Mouse (Mus musculus) adrenal gland, postnatal 36 days (tissue): ENCODE results near the gene Ubap1. TPM values are rescaled to one million over a fixed set of nuclear protein-coding genes. Genes with fewer than 3 reads are reported as not detected.
A peak's percentile ranks its signal among the peaks of the same experiment; 100 is the strongest.

Source experiments
- DNase-seq, 2 experiments: peaks; one replicate each; pipeline ENCODE4 v3.0.0; 2021; ENCODE audit warnings: mixed read lengths in 1 of 2
- total RNA-seq, 2 experiments: library from RNA; stranded (reverse); gene quantifications; 2 replicates each; pipeline ENCODE4 v1.2.3; 2021

The Ubap1 gene
- total RNA-seq, 2 experiments from 2014 or later, result 46.1 to 46.7 TPM

DNA sequence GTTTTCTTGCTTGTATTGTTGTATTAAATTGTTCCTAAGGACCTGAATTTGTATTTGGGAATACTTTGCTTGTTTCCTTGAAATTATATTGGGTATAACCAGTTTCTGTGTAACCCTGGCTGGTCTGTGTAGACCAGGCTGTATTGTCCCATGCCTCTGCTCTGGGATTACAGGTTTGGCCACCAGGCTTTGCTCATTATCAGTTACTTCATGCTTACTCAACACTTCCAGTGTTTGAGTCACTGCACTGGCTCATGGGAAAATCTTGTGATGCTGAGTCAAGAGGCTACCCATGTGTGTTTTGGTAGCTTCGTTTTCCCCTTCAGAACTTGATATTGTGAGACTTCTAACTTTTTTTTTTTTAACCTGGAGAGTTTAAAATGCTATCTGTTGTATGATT lies 4.5 kb downstream of the Ubap1 start:
- no peak for DNase-seq

GRCm38 (mm10) chr4:41357154-41357553 lies 8.4 kb downstream of the Ubap1 start:
- no peak for DNase-seq

- no peak for DNase-seq
Observed at GRCm38 (mm10) chr4:41358669-41359068, 9.9 kb downstream of the Ubap1 start.

GRCm38 (mm10) chr4:41359358-41359757 lies 10.6 kb downstream of the Ubap1 start:
- DNase-seq, result no peak

GRCm38 (mm10) chr4:41361059-41361458 lies 12.3 kb downstream of the Ubap1 start:
- DNase-seq, result no peak

DNA sequence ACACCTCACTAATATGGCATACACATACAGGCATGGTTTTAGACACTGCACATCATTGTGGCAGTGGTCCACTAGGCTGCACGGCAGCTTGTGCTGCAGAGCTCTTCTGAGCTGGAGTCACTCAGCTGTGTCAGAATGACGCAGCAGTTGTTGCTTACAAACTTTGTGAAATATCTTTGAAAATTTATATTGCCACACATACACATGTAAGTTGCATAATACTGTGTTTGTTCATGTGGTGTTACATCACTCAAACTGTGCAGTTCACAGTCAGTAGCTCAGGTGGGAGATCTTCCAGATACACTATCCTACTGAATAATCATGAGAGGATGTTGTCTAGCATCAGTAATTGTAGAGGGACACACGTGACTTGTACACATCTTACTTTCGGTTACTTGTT lies 19.4 kb downstream of the Ubap1 start:
- peak in 1 of 2 experiments; percentile 25 for DNase-seq

DNA sequence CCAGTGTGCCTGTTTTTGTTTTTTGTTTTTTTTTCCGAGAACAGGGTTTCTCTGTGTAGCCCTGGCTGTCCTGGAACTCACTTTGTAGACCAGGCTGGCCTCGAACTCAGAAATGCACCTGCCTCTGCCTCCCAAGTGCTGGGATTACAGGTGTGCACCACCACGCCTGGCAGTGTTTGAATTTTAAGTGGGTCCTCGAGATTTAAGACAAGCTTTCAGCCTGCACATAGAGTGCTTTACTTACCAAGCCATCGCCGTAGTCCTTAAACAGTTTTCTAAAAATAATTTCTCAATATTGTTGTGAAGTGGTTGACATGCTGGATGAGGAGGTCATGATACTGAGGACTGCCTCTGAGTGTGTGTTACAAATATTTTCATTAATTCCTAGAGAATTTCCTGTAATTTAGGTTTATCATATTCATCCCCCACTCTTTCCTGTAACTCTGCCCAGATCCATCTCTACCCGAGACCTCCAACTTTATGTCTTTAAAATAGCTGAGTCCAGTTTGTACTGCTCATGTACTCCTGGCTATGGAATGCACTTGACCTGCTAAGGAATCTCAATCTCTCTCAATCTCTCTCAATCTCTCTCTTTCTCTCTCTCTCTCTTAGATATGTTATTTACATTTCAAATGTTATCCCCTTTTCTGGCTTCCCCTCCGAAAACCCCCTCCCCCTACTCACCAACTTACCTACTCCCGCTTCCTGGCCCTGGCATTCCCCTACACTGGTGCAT lies 21.1 kb downstream of the Ubap1 start:
- no peak for DNase-seq

- no peak for DNase-seq
Observed at GRCm38 (mm10) chr4:41377567-41377966, 28.8 kb downstream of the Ubap1 start.

DNA sequence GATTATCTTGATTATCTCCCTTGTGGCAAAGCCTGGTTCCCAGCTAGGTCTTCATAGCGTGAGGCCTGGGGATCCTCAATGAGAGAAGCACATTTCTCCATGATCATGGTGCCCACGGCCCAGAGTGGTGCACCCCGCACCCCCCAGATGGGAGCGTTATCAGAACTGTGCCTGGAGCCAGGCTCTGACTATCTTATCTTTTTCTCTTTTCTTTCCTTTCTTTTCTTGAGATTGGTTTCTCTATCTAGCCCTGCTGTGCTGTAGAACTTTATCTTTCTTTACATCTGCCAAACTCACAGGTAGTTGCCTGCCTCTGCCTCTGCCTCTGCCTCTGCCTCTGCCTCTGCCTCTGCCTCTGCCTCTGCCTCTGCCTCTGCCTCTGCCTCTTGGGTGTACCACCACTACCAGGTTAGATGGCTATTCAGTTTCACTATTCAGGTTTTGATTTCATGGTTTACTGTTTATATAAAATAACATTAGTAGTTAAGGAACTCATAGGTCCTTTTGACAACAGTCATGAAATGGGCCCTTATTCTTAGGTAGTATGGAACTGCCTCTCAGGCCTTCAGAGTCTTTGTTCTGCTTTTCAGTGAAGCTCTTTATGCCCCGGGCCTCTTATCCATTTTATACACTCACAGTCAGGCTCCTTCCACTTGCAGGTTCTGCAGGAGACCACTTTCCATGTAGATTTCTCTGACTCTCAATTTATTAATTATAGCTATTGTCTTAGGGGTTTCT lies 32.6 kb downstream of the Ubap1 start:
- DNase-seq, result no peak

DNA sequence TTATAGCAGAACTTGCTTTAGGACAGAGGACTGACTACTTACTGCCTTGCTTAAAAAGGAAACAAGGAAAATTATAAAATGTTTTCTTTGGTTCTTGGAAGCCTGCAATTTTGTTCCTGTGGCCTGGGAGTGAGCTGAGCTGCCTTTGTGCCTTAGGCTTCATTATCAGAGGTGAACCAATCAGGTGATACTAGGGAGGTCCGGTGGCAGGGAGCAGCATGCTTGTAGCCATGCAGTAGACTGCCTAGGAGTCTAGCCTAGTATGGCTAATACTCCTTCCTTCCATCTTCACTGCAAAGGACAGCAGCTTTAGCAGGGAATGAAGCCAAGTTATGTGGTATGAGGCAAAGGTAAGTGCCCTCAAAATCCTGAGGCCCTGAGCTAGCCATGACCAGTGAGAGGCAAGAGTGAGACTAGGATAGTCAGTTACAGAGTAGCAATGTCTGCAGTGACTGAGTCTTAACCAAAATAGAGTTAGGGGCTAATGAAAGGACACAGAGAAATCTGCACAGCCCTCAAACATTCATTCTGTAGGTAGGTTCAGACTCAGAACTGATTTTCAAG lies 37.7 kb downstream of the Ubap1 start:
- DNase-seq, result no peak

DNA sequence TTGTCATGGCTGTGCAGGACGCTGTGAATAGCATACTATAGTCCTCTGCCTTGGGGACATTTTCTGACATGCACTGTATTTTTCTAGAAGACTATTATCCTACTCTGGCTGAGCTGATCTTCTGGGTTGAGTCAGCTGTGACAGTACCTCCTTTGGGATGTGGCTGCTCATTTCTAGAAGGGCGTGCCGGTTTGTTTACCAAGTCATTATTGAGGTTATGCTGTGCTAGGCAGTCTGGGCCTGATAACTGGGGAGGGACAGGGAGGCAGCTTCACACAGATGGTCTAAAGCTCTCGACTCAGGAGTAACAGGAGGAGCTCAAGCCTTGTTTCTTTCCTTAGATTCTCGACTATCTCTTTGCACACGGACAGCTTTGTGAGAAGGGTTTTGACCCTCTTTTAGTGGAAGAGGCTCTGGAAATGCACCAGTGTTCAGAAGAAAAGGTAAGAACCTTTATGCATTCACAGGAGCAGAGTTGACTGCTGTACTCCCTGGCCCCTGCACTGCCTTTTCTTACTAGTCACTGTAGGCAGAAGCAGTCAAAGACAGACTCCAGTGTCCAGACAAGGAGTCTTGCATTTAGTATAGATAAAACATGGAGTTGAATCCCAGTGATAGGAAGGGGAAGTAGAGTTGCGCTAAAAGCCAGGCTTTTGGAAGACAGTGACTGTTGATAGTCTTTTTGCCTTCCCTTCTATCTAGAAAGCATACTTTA lies 39.1 kb downstream of the Ubap1 start:
- DNase-seq, result no peak

DNA sequence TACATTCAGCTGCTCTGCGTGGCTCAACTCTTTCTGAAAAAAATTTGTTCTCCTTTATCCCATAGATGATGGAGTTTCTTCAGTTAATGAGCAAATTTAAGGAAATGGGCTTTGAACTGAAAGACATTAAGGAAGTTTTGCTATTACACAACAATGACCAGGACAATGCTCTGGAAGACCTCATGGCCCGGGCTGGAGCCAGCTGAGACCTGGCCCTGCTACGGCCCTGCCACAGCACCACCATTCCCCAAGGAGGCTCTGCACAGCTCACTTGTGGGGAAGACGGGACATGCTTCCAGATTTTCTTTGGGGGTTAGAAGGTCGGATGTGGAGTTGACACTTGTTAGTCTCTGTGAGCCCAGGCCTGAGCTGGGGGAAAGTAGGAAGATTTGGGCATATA lies 39.8 kb downstream of the Ubap1 start:
- no peak for DNase-seq

DNA sequence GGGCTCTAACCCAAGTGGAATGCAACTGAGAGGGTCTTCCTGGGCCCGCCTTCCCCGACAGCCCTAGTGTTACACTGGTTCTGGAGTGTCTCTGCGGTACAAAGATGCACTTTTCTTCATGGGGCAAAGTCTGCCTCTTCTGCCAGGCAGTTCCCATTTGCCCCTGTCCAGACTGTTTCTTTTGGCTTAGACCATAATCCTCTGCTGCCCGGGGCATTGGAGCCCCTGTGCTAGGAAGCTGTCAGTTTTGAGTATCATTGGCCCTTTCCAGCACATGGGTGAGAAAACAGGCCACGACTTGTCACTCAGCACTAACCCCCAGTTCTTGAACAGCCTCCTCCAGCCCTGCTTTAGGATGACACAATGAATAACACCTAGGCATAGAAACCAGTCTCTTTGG lies 40.4 kb downstream of the Ubap1 start:
- DNase-seq, result no peak

GRCm38 (mm10) chr4:41390122-41390521 lies 41.3 kb downstream of the Ubap1 start:
- DNase-seq, result peak; percentile 82 to 88

- DNase-seq, result no peak
Observed at GRCm38 (mm10) chr4:41391015-41391414, 42.2 kb downstream of the Ubap1 start.

GRCm38 (mm10) chr4:41394651-41395050 lies 45.9 kb downstream of the Ubap1 start:
- peak; percentile 19 to 43 for DNase-seq

DNA sequence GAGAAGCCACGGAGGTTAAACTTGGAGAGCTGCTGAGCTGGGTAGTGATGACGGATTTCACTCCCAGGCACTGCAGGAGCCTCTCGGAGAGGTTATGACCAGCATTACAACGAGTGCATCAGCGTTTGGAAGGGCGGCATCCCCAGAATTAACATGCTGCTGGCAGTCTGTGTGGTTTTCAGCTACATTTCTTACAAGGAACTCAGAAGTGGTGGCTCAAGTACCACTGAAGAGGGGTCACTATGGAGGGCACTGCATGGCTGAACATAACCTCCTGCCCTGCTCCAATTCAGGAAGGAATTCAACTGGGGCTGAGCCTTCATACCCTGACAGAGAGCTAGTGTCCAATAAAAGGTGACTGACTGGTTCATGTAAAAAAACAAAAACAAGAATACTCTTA lies 49.6 kb downstream of the Ubap1 start:
- no peak for DNase-seq

GRCm38 (mm10) chr4:41399904-41400303 lies 51.1 kb downstream of the Ubap1 start:
- DNase-seq, result peak; percentile 16 to 18

GRCm38 (mm10) chr4:41401167-41401566 lies 52.4 kb downstream of the Ubap1 start:
- no peak for DNase-seq

DNA sequence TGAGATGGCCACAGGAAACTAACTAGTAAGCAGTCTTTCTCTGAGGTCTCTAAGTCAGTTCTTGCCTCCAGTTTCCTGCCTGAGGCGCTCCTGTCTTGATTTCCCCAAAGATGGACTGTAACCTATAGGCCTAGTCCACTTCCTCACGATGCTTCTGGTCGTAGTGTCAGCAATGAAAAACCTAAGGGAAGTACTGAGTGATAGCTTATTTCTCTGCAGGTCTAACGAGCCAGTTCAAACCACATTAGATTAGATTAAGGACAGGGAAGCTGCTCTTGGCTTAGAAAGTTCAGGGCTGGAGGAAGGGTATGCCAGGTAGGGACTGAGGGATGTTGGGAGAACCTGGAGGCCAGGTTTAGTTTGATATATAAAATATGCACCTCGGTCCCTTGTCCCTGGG lies 52.8 kb downstream of the Ubap1 start:
- no peak for DNase-seq

DNA sequence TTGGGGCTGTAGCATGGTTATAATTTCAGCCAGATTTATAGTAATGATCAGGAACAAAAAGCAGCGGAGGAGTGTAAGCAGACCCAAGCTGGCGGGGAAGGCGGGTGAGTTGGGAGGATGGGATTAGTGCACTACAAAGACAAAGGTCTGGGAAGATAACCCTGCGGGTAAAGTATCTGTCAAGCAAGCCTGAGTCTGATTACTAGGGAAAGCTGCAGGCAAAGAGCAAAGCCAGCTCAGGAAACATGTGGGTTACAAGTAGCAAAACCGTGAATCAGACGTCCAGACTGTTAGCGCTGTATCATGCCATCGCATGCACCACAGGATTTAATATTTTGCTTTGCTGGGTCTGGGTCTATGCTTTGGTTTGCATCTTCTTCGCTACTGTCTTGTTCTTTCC lies 57.8 kb downstream of the Ubap1 start:
- DNase-seq, result no peak

GRCm38 (mm10) chr4:41407353-41407752 lies 58.6 kb downstream of the Ubap1 start:
- no peak for DNase-seq

GRCm38 (mm10) chr4:41409341-41409740 lies 60.5 kb downstream of the Ubap1 start:
- DNase-seq, result no peak
